Mouse (Mus musculus): Measurements from ENCODE around the gene Chp1. TPM values are rescaled to one million over a fixed set of nuclear protein-coding genes. Genes with fewer than 3 reads are reported as not detected.
A peak's percentile ranks its signal among the peaks of the same experiment; 100 is the strongest.

Chp1 gene
- polyA plus RNA-seq, 1 experiment, result not detected

DNA sequence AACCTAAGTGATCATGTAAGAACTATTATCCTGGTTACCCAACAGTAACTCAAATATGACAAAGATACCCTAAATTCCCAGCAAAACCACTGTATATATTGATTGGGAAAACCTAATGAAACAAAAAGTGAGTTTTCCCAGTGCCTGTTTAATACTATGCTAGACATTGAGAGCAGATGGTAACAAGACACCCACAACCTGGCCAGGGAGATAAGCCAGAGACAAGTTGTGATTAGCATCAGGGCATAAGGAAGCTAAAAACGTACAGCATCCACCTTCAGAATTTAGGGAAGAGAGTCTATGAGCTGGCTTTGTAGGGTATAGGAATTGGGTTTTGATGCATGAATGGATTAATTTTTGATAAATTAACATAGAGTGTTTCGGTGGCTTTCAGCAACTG lies 2.2 kb downstream of the Chp1 start:
- Histone ChIP-seq H3K4me3 (ENCODE audit: insufficient read depth, low read depth, low read length) (no peak overlapping the region), H3K4me1 (ENCODE audit: control insufficient read depth, insufficient read depth, low read length) (0 out of 2 replicates have a peak, but pooled peaks cover 6% of the 10 kb centered on the region), H3K27ac (ENCODE audit: insufficient read depth, low read depth, low read length) (no peak overlapping the region)
- TF ChIP-seq CTCF (IDR thresholded peaks at IDR 0.05; ENCODE audit: insufficient read depth, low read depth, low read length) (no peak), POLR2A (IDR thresholded peaks at IDR 0.05; ENCODE audit: insufficient read depth, low read depth, low read length) (no peak)
- WGBS, result 86% methylated on average over 2 of the region's 2 CpGs

GRCm38 (mm10) chr2:119558039-119558438 lies 10.5 kb downstream of the Chp1 start:
- TF ChIP-seq POLR2A (IDR thresholded peaks at IDR 0.05; ENCODE audit: insufficient read depth, low read depth, low read length) (no peak), CTCF (IDR thresholded peaks at IDR 0.05; ENCODE audit: insufficient read depth, low read depth, low read length) (no peak)
- H3K4me1 ChIP-seq (ENCODE audit: control insufficient read depth, insufficient read depth, low read length), result peaks cover 6% of the 10 kb centered on the region
- H3K27ac ChIP-seq (ENCODE audit: insufficient read depth, low read depth, low read length), result no peak overlapping the region
- 87% methylated on average over 3 of the region's 3 CpGs for WGBS
- no peak overlapping the region for H3K4me3 ChIP-seq (ENCODE audit: insufficient read depth, low read depth, low read length)

- Histone ChIP-seq H3K4me3 (ENCODE audit: insufficient read depth, low read depth, low read length) (no peak overlapping the region), H3K27ac (ENCODE audit: insufficient read depth, low read depth, low read length) (no peak overlapping the region), H3K4me1 (ENCODE audit: control insufficient read depth, insufficient read depth, low read length) (peaks cover 6% of the 10 kb centered on the region)
- TF ChIP-seq POLR2A (IDR thresholded peaks at IDR 0.05; ENCODE audit: insufficient read depth, low read depth, low read length) (no peak), CTCF (IDR thresholded peaks at IDR 0.05; ENCODE audit: insufficient read depth, low read depth, low read length) (no peak)
- 70% methylated on average over 7 of the region's 7 CpGs for WGBS
Observed at GRCm38 (mm10) chr2:119558737-119559340, 11.3 kb downstream of the Chp1 start.

GRCm38 (mm10) chr2:119561794-119562193 lies 14.3 kb downstream of the Chp1 start:
- WGBS, result 87% methylated on average over 3 of the region's 3 CpGs
- Histone ChIP-seq H3K4me3 (ENCODE audit: insufficient read depth, low read depth, low read length) (no peak overlapping the region), H3K4me1 (ENCODE audit: control insufficient read depth, insufficient read depth, low read length) (peaks cover 6% of the 10 kb centered on the region), H3K27ac (ENCODE audit: insufficient read depth, low read depth, low read length) (no peak overlapping the region)
- TF ChIP-seq POLR2A (IDR thresholded peaks at IDR 0.05; ENCODE audit: insufficient read depth, low read depth, low read length) (no peak), CTCF (IDR thresholded peaks at IDR 0.05; ENCODE audit: insufficient read depth, low read depth, low read length) (no peak)

- Histone ChIP-seq H3K4me1 (ENCODE audit: control insufficient read depth, insufficient read depth, low read length) (no peaks in the 10 kb centered on the region), H3K27ac (ENCODE audit: insufficient read depth, low read depth, low read length) (no peak overlapping the region), H3K4me3 (ENCODE audit: insufficient read depth, low read depth, low read length) (no peak overlapping the region)
- WGBS, result 91% methylated on average over 4 of the region's 4 CpGs
- TF ChIP-seq POLR2A (IDR thresholded peaks at IDR 0.05; ENCODE audit: insufficient read depth, low read depth, low read length), result no peak
Observed at GRCm38 (mm10) chr2:119565284-119565683, 17.8 kb downstream of the Chp1 start.

DNA sequence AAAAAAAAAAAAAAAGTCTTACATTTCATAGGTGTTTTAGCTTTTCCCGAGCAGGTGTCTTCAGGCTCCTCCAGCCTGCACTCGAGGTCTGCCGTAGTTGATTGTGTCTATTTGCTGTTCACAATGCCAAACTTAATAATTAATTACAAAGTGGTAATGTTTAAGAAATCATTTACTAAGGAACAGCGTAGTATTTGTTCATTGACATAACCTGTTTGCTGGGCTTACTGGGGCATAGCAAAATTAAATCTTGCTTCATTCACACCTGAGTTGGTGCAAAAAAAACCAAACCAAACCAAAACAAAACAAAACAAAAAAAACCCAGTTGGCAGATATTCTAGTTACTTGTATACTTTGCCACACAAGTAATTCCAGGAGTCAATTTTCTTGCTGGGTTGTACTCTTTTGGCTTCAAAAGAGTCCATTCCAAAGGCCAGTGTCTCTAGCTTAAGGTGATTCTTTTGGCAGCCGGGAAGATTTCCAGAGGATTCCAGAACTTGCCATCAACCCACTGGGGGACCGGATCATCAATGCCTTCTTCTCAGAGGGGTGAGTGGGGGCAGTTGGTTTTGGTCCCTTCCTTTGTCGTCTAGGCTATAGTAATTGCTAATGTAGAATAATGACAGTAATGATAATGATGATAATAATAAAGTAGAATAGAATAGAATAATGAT lies 18.8 kb downstream of the Chp1 start:
- Histone ChIP-seq H3K27ac (ENCODE audit: insufficient read depth, low read depth, low read length) (no peak overlapping the region), H3K4me1 (ENCODE audit: control insufficient read depth, insufficient read depth, low read length) (no peaks in the 10 kb centered on the region), H3K4me3 (ENCODE audit: insufficient read depth, low read depth, low read length) (no peak overlapping the region)
- TF ChIP-seq POLR2A (IDR thresholded peaks at IDR 0.05; ENCODE audit: insufficient read depth, low read depth, low read length) (no peak), CTCF (IDR thresholded peaks at IDR 0.05; ENCODE audit: insufficient read depth, low read depth, low read length) (no peak)
- WGBS, result 79% methylated on average over 7 of the region's 7 CpGs

- H3K4me3 ChIP-seq (ENCODE audit: insufficient read depth, low read depth, low read length), result no peak overlapping the region
- WGBS, result 92% methylated on average over 1 of the region's 1 CpGs
- no peak overlapping the region for H3K27ac ChIP-seq (ENCODE audit: insufficient read depth, low read depth, low read length)
- H3K4me1 ChIP-seq (ENCODE audit: control insufficient read depth, insufficient read depth, low read length), result no peaks in the 10 kb centered on the region
- no peak for TF ChIP-seq CTCF (IDR thresholded peaks at IDR 0.05; ENCODE audit: insufficient read depth, low read depth, low read length)
- no peak for TF ChIP-seq POLR2A (IDR thresholded peaks at IDR 0.05; ENCODE audit: insufficient read depth, low read depth, low read length)
Observed at GRCm38 (mm10) chr2:119572471-119572870, 25.0 kb downstream of the Chp1 start.

GRCm38 (mm10) chr2:119581571-119581970 lies 34.1 kb downstream of the Chp1 start:
- peaks cover 8% of the 10 kb centered on the region for H3K4me1 ChIP-seq (ENCODE audit: control insufficient read depth, insufficient read depth, low read length)
- no peak for TF ChIP-seq CTCF (IDR thresholded peaks at IDR 0.05; ENCODE audit: insufficient read depth, low read depth, low read length)
- TF ChIP-seq POLR2A (IDR thresholded peaks at IDR 0.05; ENCODE audit: insufficient read depth, low read depth, low read length), result no peak
- H3K4me3 ChIP-seq (ENCODE audit: insufficient read depth, low read depth, low read length), result no peak overlapping the region
- WGBS, result 94% methylated on average over 3 of the region's 3 CpGs
- no peak overlapping the region for H3K27ac ChIP-seq (ENCODE audit: insufficient read depth, low read depth, low read length)

- H3K27ac ChIP-seq (ENCODE audit: insufficient read depth, low read depth, low read length), result peak overlapping the region; percentile 91
- no peak overlapping the region for H3K4me3 ChIP-seq (ENCODE audit: insufficient read depth, low read depth, low read length)
- no peak for TF ChIP-seq CTCF (IDR thresholded peaks at IDR 0.05; ENCODE audit: insufficient read depth, low read depth, low read length)
- no peak for TF ChIP-seq POLR2A (IDR thresholded peaks at IDR 0.05; ENCODE audit: insufficient read depth, low read depth, low read length)
- peaks cover 8% of the 10 kb centered on the region for H3K4me1 ChIP-seq (ENCODE audit: control insufficient read depth, insufficient read depth, low read length)
- 28% methylated on average over 2 of the region's 2 CpGs for WGBS
Observed at GRCm38 (mm10) chr2:119583439-119583838, 35.9 kb downstream of the Chp1 start.
